Mouse (Mus musculus) layer of hippocampus, postnatal 36 days (tissue): ENCODE measurements around the gene Cdc42bpg. TPM values are rescaled to one million over a fixed set of nuclear protein-coding genes. Genes with fewer than 3 reads are reported as not detected.

ENCODE experiments used
- DNase-seq, 2 experiments: peaks; one replicate each; pipeline ENCODE4 v3.0.0; 2022
- total RNA-seq, 2 experiments: library from RNA; stranded (reverse); gene quantifications; 2 replicates each; pipeline ENCODE4 v1.2.3; 2021

Cdc42bpg gene
- 1 to 10 TPM; 4.3 to 6.9 TPM for total RNA-seq

DNA sequence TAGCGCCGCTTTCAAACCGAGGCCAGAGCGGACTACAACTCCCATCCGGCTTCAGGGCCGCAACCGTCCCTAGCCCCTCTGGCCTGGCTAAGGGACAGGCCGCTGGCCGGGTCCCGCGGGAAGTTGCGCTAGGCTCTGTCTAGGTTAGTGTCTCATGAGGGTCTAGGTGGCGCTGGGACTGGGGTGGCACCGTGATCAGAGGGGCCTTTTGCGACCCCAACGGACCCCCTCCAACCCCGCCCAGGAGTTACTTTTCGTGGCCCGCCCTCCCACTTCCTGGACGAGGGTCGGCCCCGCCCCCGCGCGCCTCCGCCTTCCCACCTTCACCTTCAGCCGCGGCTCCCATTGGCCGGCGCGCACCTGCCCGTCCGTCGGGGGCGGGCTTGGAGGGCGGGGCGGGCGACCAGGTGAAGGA lies at the start of gene Cdc42bpg:
Gene Cdc42bpg (plus strand): TSS at position 320 of the 415 bp plus-strand sequence.
- no peak for DNase-seq

- no peak for DNase-seq
Measured at GRCm38 (mm10) chr19:6260428-6260827, 45.8 kb upstream of the Cdc42bpg start.

- no peak for DNase-seq
Measured at GRCm38 (mm10) chr19:6260946-6261345, 45.3 kb upstream of the Cdc42bpg start.

DNA sequence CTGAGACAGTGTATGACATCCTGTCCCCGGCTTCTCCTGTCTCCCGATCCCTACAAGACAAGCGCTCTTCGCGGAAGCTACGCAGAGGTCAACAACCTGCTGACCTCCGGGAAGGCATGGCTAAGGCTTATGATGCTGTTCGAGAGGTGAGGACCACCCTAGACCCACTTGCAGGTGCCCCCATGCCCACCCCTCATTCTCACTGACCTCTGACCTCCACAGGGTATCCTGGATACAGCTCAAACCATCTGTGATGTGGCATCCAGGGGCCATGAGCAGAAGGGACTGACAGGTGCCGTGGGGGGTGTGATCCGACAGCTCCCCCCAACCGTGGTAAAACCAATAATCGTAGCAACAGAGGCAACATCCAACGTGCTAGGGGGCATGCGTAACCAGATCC lies 44.9 kb upstream of the Cdc42bpg start:
- DNase-seq: no peak

DNA sequence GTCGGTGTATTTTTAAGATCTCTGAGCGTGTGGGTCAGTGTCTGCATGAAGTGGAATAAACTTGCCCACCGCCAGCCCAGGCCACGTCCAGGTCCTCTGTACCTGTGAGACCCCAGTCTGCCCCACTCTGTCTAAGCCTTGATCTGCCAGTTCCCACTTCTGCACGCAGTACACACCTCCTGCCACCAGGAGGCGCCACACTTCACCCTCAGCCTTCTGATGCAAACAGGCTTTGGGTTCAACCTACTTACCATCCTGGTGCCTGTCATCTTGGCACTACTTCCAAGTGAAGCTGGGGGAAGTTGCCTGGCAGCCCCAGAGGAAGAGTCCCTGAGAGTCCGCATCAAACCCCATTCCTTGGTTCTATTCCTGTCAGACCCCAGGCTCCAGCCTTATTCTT lies 44.0 kb upstream of the Cdc42bpg start:
- peak in 1 of 2 experiments; percentile 52 for DNase-seq

DNA sequence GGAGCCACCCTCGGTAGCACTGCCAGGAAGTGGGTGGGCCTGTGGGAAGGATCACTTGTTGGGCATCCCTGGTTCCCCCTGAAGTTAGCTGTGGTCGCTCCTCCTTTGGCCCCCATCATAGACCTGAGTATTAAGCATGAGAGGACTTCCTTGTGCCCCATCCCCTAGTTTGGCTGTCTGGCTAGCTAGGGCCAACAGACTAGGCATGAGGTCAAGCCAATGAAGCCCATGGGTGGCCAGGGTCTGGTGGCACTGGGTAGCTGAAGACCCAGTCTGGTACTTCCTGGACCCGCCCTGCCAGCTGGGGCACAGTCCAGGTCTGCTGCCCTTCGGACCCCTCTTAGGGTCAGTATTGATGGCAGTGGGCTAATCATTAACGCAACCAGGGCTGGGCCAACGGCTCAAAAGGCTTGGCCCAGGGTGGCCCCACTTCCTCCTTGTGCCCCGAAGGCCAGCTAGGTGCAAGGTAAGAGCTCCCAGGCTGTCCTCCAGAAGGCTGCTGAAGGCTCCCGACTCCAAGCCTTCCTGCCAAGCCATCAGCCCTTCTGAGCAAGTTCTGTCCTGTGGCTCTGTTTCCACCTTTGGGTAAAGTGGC lies 43.3 kb upstream of the Cdc42bpg start:
- DNase-seq: no peak

- DNase-seq: no peak
Measured at GRCm38 (mm10) chr19:6264200-6264599, 42.1 kb upstream of the Cdc42bpg start.

DNA sequence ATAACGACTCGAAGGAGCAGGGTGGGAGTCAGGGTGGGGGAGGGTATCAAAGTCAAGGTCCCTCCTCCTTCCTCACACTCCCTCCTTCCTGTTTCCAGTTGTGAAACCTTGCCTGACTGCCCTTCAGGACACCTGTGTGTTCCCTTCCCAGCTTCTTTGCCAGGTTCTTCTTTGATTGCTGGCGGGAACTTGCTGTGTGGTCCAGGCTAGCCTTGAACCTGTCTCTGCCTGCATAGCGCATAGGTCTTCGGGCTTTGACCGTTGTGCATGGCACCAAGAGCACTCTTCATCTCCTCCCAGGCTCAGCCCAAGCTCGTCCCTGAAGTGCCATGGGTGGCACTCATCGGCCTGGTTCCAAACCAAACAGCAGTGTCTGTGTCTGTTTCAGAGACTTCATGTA lies 41.3 kb upstream of the Cdc42bpg start:
- no peak for DNase-seq

- no peak for DNase-seq
Measured at GRCm38 (mm10) chr19:6265727-6266182, 40.5 kb upstream of the Cdc42bpg start.

DNA sequence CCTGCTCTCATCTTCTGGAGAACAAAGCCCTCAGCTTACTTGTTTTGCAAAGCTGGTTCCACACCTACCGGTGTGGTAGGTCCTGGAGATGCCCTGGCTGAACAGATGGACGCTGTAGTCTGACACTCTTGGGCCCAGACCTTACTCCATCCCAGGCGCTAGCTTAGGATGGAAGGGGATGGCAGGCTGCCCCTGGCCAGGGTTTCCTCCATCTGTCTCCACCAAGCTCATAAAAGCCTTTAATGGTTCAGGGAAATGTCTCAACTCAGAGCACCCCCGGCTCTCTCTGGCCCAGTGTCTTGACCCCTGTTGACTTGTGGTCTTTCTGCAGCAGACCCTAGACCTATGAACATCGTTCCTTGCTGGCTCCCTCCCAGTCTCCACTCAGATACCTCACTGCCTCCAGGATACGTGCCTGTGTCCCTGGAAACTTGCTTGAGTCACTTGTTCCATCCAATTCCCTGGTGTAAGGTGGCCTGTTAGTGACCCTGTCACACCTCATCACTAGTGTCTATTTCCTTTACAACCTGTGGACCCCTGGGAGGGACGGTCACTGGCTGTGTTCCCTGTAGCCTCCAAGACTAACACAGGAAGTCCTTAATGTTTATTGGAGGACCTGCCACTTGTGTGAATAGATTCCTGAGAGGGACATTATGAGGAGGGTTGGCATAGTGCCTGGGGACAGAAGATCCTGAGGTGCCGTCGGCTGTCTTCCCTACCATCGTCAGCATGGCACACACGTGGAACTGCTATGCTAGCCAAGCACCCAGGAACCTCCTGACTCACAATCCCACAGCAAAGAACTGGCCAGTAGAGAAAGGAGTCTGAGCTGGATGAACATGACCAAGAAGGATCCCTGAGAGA lies 38.7 kb upstream of the Cdc42bpg start:
- DNase-seq: no peak

GRCm38 (mm10) chr19:6268170-6268528 lies 38.1 kb upstream of the Cdc42bpg start:
- DNase-seq: peak; percentile 75 to 81

GRCm38 (mm10) chr19:6268670-6269132 lies 37.6 kb upstream of the Cdc42bpg start:
- DNase-seq: no peak

- DNase-seq: no peak
Measured at GRCm38 (mm10) chr19:6269798-6270475, 36.3 kb upstream of the Cdc42bpg start.

GRCm38 (mm10) chr19:6270661-6271060 lies 35.6 kb upstream of the Cdc42bpg start:
- no peak for DNase-seq

DNA sequence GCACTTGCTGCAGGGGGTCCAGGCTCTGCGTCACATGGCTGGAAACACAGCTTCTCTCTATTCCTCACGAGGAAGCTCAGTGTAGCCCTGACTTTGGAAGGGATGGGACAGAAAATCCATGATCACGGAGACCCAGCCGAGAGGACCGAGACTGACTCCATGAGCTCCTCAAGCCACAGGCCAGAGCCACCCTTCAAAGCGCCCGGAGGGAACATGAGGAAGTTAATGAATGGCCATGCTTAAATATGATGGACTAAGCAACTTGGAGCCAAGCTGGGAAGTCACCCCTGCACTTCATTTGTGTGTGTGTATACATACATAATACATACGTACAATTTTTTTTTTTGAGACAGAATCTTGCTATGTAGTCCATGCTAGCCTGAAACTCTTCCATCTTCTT lies 35.0 kb upstream of the Cdc42bpg start:
- DNase-seq: no peak

- no peak for DNase-seq
Measured at GRCm38 (mm10) chr19:6272053-6272452, 34.2 kb upstream of the Cdc42bpg start.

DNA sequence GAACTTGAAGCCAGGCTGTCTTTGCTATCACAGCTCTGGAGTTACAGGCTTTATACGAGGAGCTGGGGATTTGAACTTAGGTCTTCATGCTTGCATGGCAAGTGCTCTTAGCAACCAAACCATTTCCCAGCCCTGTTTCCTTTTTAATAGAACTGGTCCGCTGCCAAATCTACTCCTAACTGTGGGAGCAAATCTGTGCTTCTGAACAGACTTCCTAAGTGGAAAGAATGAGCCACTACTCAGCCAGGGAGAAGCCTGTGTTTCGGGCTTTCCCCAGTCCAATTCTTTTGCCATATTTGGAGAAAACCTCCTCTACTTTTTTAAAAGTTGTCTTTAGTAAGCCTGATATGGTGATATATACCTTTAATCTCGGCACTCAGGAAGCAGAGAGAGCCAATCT lies 33.5 kb upstream of the Cdc42bpg start:
- no peak for DNase-seq

GRCm38 (mm10) chr19:6273592-6273991 lies 32.7 kb upstream of the Cdc42bpg start:
- DNase-seq: no peak

DNA sequence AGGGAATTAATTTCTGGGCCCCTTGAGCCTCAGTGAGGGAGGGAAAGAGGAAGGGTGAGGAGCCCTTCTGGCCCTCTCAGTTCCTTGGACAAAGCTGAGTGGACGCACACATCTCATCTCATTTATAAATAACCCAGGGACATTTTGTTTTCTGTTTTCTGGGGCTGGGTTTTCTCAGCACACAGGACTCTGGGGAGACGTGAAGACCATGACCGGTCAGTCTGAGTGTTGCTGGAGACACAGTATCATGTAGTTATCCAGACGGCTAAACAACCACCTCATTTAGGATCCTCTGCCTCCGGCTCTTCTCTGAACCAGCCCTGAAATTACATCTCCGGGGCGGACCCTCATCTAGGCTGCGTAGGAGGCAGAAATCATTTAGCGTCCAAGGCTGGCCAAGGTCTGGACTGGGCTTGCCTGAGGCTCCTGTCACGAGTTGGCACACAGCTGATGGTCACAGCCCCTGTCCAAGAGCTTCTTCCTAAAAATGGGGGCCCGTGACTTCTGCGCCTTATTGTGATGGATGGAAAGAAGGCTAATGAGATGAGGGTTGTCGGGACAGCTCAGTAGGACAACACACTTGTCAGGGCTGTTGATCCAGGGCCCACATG lies 32.2 kb upstream of the Cdc42bpg start:
- no peak for DNase-seq

GRCm38 (mm10) chr19:6275740-6276389 lies 30.4 kb upstream of the Cdc42bpg start:
- DNase-seq: no peak

DNA sequence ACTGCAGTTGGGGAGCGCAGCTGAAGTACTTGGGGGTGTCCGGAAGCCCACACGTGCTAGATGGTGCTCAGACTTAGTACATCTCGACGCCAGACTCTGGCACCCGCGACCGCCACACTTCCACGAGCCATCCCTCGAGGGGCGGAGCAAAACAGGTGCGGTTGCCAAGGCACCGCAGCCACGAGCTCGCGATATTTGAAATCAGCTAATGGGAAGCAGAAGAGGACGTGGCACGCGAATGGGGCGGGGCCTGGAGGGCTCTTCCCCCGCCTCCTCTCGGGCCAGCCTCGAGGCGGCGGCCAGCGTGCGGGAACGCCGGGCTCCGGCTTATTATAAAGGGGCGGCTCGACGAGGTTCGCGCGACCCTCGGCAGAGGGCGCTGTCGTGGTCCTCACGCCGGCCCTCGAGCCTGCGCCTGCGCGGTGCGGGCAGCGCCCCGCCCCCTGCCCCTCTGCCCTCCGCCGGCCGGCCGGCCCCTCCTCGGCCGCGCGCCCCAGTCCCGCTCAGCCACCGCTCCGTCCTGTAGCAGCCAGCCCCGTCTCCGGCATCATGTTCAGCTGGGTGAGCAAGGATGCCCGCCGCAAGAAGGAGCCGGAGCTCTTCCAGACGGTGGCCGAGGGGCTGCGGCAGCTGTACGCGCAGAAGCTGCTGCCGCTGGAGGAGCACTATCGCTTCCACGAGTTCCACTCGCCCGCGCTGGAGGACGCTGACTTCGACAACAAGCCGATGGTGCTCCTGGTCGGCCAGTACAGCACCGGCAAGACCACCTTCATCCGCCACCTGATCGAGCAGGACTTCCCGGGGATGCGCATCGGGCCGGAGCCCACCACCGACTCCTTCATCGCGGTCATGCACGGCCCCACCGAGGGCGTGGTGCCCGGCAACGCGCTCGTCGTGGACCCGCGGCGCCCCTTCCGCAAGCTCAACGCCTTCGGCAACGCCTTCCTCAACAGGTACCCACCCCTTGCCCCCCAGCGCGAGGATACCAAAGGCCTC lies 29.5 kb upstream of the Cdc42bpg start, which contains the start of gene Ehd1:
Gene Ehd1 (plus strand): TSS at position 300 of the 996 bp plus-strand sequence.
- peak; percentile 94 to 97 for DNase-seq
